Mouse (Mus musculus) CH12.LX (cell line): Measurements from ENCODE around the gene Scfd1. TPM values are rescaled to one million over a fixed set of nuclear protein-coding genes. Genes with fewer than 3 reads are reported as not detected.

Experiments
- DNase-seq: peaks from one replicate; pipeline ENCODE4 v3.0.0-alpha.2; 2013; ENCODE audit errors: extremely low read depth
- H3K27ac ChIP-seq: 2 replicates; pipeline ENCODE4 v1.5.1; 2012; ENCODE audit warnings: low read depth, mild to moderate bottlenecking, control low read depth, moderate library complexity; ENCODE audit not compliant: insufficient read depth
- H3K27me3 ChIP-seq: replicated peaks from 2 replicates; pipeline ENCODE3; 2012; ENCODE audit warnings: inconsistent platforms
- H3K36me3 ChIP-seq, 2 experiments: replicated peaks in 1 of 2; 2 replicates each; pipeline versions ENCODE3 to v1.6.1; 2012; ENCODE audit warnings: inconsistent platforms in 1 of 2, low read length in 1 of 2, mild to moderate bottlenecking in 1 of 2, mixed read lengths in 1 of 2, moderate library complexity in 1 of 2; ENCODE audit not compliant: control insufficient read depth in 1 of 2, insufficient read depth in 1 of 2
- H3K4me1 ChIP-seq, 2 experiments: 2 replicates each; pipeline ENCODE4 v1.6.1; 2012; ENCODE audit warnings: inconsistent platforms in 1 of 2, moderate library complexity in 1 of 2; ENCODE audit not compliant: insufficient read depth in 2 of 2, control insufficient read depth in 1 of 2
- H3K4me2 ChIP-seq: 2 replicates; pipeline ENCODE4 v1.6.1; 2012; ENCODE audit warnings: low read depth, mild to moderate bottlenecking, control low read depth; ENCODE audit not compliant: poor library complexity, insufficient read depth, severe bottlenecking
- H3K4me3 ChIP-seq, 3 experiments: fragments of 150-350 bp in 1 of 3; sonication (generic) in 1 of 3; replicated peaks in 1 of 3; 2 replicates each; pipeline versions ENCODE3 to v1.5.1; 2011 to 2012; ENCODE audit warnings: low read depth in 2 of 3, low read length in 2 of 3, mild to moderate bottlenecking in 2 of 3, moderate library complexity in 2 of 3, control low read depth in 1 of 3, improper control_type of control experiment in 1 of 3, inconsistent platforms in 1 of 3, mixed read lengths in 1 of 3; ENCODE audit not compliant: poor library complexity in 1 of 3
- H3K79me2 ChIP-seq: replicated peaks from 2 replicates; pipeline ENCODE4 v1.6.1; 2012; ENCODE audit warnings: mild to moderate bottlenecking, moderate library complexity; ENCODE audit not compliant: control insufficient read depth, poor library complexity, insufficient read depth, severe bottlenecking; ENCODE audit errors: extremely low read depth
- H3K9ac ChIP-seq: 2 replicates; pipeline ENCODE4 v1.6.1; 2012; ENCODE audit warnings: low read depth, mild to moderate bottlenecking, control low read depth, moderate library complexity; ENCODE audit not compliant: insufficient read depth
- H3K9me3 ChIP-seq: replicated peaks from 2 replicates; pipeline ENCODE3; 2012; ENCODE audit warnings: low read length, inconsistent platforms, mixed read lengths
- BHLHE40 ChIP-seq: IDR thresholded peaks from 2 replicates; pipeline ENCODE4 v1.6.1; 2011; ENCODE audit warnings: mild to moderate bottlenecking, low read depth, low read length, improper control_type of control experiment
- CTCF ChIP-seq, 2 experiments: IDR thresholded peaks in 1 of 2; conservative IDR thresholded peaks in 1 of 2; 2 replicates each; pipeline ENCODE4 v1.5.1; 2011 to 2012; ENCODE audit warnings: low read depth in 2 of 2, low read length in 2 of 2, improper control_type of control experiment in 1 of 2, inconsistent platforms in 1 of 2, mild to moderate bottlenecking in 1 of 2, moderate library complexity in 1 of 2
- EP300 ChIP-seq: IDR thresholded peaks from 2 replicates; pipeline ENCODE4 v1.6.1; 2011; ENCODE audit warnings: low read length, improper control_type of control experiment
- HCFC1 ChIP-seq: IDR thresholded peaks from 2 replicates; pipeline ENCODE4 v1.6.1; 2012; ENCODE audit warnings: low read depth, mild to moderate bottlenecking, inconsistent platforms, low read length, improper control_type of control experiment
- IRF4 ChIP-seq: IDR thresholded peaks from 2 replicates; pipeline ENCODE4 v1.6.1; 2014; ENCODE audit warnings: low read depth, mild to moderate bottlenecking, inconsistent platforms, low read length, improper control_type of control experiment
- JUN ChIP-seq: IDR thresholded peaks from 2 replicates; pipeline ENCODE4 v1.6.1; 2011; ENCODE audit warnings: low read depth, mild to moderate bottlenecking, low read length, improper control_type of control experiment, moderate library complexity; ENCODE audit not compliant: insufficient read depth
- JUND ChIP-seq: conservative IDR thresholded peaks from 2 replicates; pipeline ENCODE4 v1.6.1; 2011; ENCODE audit warnings: low read depth, low read length, improper control_type of control experiment
- MAX ChIP-seq: IDR thresholded peaks from 2 replicates; pipeline ENCODE4 v1.6.1; 2011; ENCODE audit warnings: low read length, improper control_type of control experiment
- MEF2A ChIP-seq: IDR thresholded peaks from 2 replicates; pipeline ENCODE4 v1.6.1; 2014; ENCODE audit warnings: low read depth, mild to moderate bottlenecking, inconsistent platforms, low read length, improper control_type of control experiment, borderline replicate concordance
- MYC ChIP-seq: IDR thresholded peaks from 2 replicates; pipeline ENCODE4 v1.6.1; 2011; ENCODE audit warnings: low read depth, mild to moderate bottlenecking, improper control_type of control experiment, low read length
- PAX5 ChIP-seq: IDR thresholded peaks from 2 replicates; pipeline ENCODE4 v1.6.1; 2012; ENCODE audit warnings: low read length, inconsistent platforms, mixed read lengths
- POLR2AphosphoS2 ChIP-seq: IDR thresholded peaks from 2 replicates; pipeline ENCODE4 v1.6.1; 2011; ENCODE audit warnings: low read depth, low read length, improper control_type of control experiment
- RAD21 ChIP-seq: IDR thresholded peaks from 2 replicates; pipeline ENCODE4 v1.6.1; 2011; ENCODE audit warnings: low read depth, mild to moderate bottlenecking, low read length, improper control_type of control experiment, moderate library complexity
- SIN3A ChIP-seq: IDR thresholded peaks from 2 replicates; pipeline ENCODE4 v1.6.1; 2012; ENCODE audit warnings: low read length, improper control_type of control experiment, inconsistent platforms
- SMC3 ChIP-seq: IDR thresholded peaks from 2 replicates; pipeline ENCODE4 v1.6.1; 2011; ENCODE audit warnings: low read depth, low read length, improper control_type of control experiment
- TBP ChIP-seq: conservative IDR thresholded peaks from 2 replicates; pipeline ENCODE4 v1.6.1; 2011; ENCODE audit warnings: low read depth, low read length, improper control_type of control experiment
- TCF12 ChIP-seq: IDR thresholded peaks from 2 replicates; pipeline ENCODE4 v1.6.1; 2014; ENCODE audit warnings: low read depth, mild to moderate bottlenecking, inconsistent platforms, low read length, improper control_type of control experiment
- UBTF ChIP-seq: IDR thresholded peaks from 2 replicates; pipeline ENCODE4 v1.6.1; 2012; ENCODE audit warnings: low read depth, mild to moderate bottlenecking, inconsistent platforms, low read length, improper control_type of control experiment, moderate library complexity
- USF1 ChIP-seq: IDR thresholded peaks from 2 replicates; pipeline ENCODE4 v1.6.1; 2014; ENCODE audit warnings: low read depth, mild to moderate bottlenecking, inconsistent platforms, low read length, improper control_type of control experiment
- USF2 ChIP-seq: conservative IDR thresholded peaks from 2 replicates; pipeline ENCODE4 v1.6.1; 2011; ENCODE audit warnings: low read depth, low read length, improper control_type of control experiment
- ZC3H11A ChIP-seq: IDR thresholded peaks from 2 replicates; pipeline ENCODE4 v1.6.1; 2012; ENCODE audit warnings: low read depth, mild to moderate bottlenecking, inconsistent platforms, low read length, improper control_type of control experiment
- ZNF384 ChIP-seq: IDR thresholded peaks from 2 replicates; pipeline ENCODE4 v1.6.1; 2012; ENCODE audit warnings: low read depth, low read length, improper control_type of control experiment, inconsistent platforms
- dilution Hi-C: fragments of 300-500 bp; cut with MboI; formaldehyde crosslinking; loops from 2 replicates; pipeline ENCODE4 v1.14.3; 2020; ENCODE audit warnings: low sequenced_read_pairs; ENCODE audit not compliant: extremely low pct_unique_long_range_greater_than_20kb, extremely low pct_ligation_motif_present
- in situ Hi-C: fragments of 300-500 bp; cut with MboI; formaldehyde crosslinking; loops from 3 replicates; pipeline ENCODE4 v1.14.3; 2019; ENCODE audit warnings: low sequenced_read_pairs, low pct_ligation_motif_present, low pct_unique_long_range_greater_than_20kb, mixed read lengths
- polyA plus RNA-seq: library from polyadenylated mRNA; unstranded; fragments of >175 nt; gene quantifications from 2 replicates; pipeline ENCODE4 v1.2.1, GENCODE M21; 2012; ENCODE audit warnings: low read depth; ENCODE audit not compliant: insufficient read length
- total RNA-seq, 2 experiments: library from RNA; depleted of rRNA; stranded (reverse); fragments of 300-350 nt in 1 of 2; fragments of >200 nt in 1 of 2; gene quantifications; 2 replicates each; pipeline ENCODE4 v1.2.3; 2012 to 2014

Scfd1 gene
- total and polyA plus RNA-seq, 3 experiments: 39.3 to 91.7 (median 48.0) TPM

- peak overlapping the region; percentile 100 for H3K9ac ChIP-seq
- H3K9me3 ChIP-seq: no peaks in the 10 kb centered on the region
- H3K36me3 ChIP-seq: peaks cover 18 to 44% of the 10 kb centered on the region in 2 experiments
- dilution Hi-C loops: no loop called here
- peak overlapping the region; percentile 55; the same call in 1 of the 2 replicates for H3K4me2 ChIP-seq
- peak overlapping the region; percentile 76 for H3K27ac ChIP-seq
- TF ChIP-seq MYC (no peak), USF1 (no peak), UBTF (no peak), USF2 (no peak), JUND (no peak), ZNF384 (peak; percentile 66), TBP (no peak)
- TF ChIP-seq, all 38 proteins: peak for 1
- DNase-seq: no peak
- peaks cover 30% of the 10 kb centered on the region for H3K79me2 ChIP-seq
- peaks cover 0 to 18% of the 10 kb centered on the region in 2 experiments; a peak in 3 of 4 replicates for H3K4me1 ChIP-seq
- no peaks in the 10 kb centered on the region for H3K27me3 ChIP-seq
- in situ Hi-C loops: no loop called here
- H3K4me3 ChIP-seq: peak overlapping the region; percentile 93 to 100 (median 100)
Measured at GRCm38 (mm10) chr12:51377888-51378190, 529 bp downstream of the Scfd1 start.

GRCm38 (mm10) chr12:51399871-51400270 is 22.6 kb downstream of the Scfd1 start:
- no peak for DNase-seq
- no peak overlapping the region for H3K4me3 ChIP-seq
- dilution Hi-C loops (no loop called here), in situ Hi-C loops (loop anchor here (25.0 kb wide), 1 partner anchor 362 kb away; no protein-coding TSS in a partner anchor)
- H3K4me1 ChIP-seq: peaks cover 0 to 8% of the 10 kb centered on the region in 2 experiments; a peak in 2 of 4 replicates
- TF ChIP-seq ZC3H11A: no peak
- no peak for TF ChIP-seq SMC3
- no peak for TF ChIP-seq MAX
- TF ChIP-seq RAD21: no peak
- TF ChIP-seq HCFC1: no peak
- no peak for TF ChIP-seq EP300
- H3K9ac ChIP-seq: no peak overlapping the region
- H3K9me3 ChIP-seq: no peaks in the 10 kb centered on the region
- no peak overlapping the region for H3K27ac ChIP-seq
- 0 out of 2 replicates have a peak, but pooled peaks cover 2% of the 10 kb centered on the region for H3K79me2 ChIP-seq
- no peaks in the 10 kb centered on the region for H3K27me3 ChIP-seq
- H3K36me3 ChIP-seq: peaks cover 38 to 78% of the 10 kb centered on the region in 2 experiments
- H3K4me2 ChIP-seq: no peak overlapping the region

- Histone ChIP-seq H3K4me1 (peaks cover 0 to 8% of the 10 kb centered on the region in 2 experiments; a peak in 2 of 4 replicates), H3K4me2 (no peak overlapping the region), H3K27me3 (no peaks in the 10 kb centered on the region), H3K4me3 (no peak overlapping the region), H3K27ac (no peak overlapping the region), H3K79me2 (0 out of 2 replicates have a peak, but pooled peaks cover 2% of the 10 kb centered on the region), H3K9ac (no peak overlapping the region), H3K9me3 (no peaks in the 10 kb centered on the region), H3K36me3 (peaks cover 37 to 75% of the 10 kb centered on the region in 2 experiments)
- in situ Hi-C loops (loop anchor here (25.0 kb wide), 1 partner anchor 360 kb away; no protein-coding TSS in a partner anchor), dilution Hi-C loops (no loop called here)
- DNase-seq: peak; percentile 35
- TF ChIP-seq POLR2AphosphoS2: no peak
- peak; percentile 46 for TF ChIP-seq RAD21
- no peak for TF ChIP-seq MEF2A
- no peak for TF ChIP-seq IRF4
- peak; percentile 20 to 63; a peak in 2 of 4 replicates for TF ChIP-seq CTCF (conservative IDR thresholded peaks at IDR 0.05 in 1 of 2, IDR thresholded peaks at IDR 0.05 in 1 of 2; ENCODE audit: low read depth in 2 of 2, low read length in 2 of 2)
- no peak for TF ChIP-seq MAX
- TF ChIP-seq PAX5: no peak
- no peak for TF ChIP-seq JUN
- no peak for TF ChIP-seq BHLHE40
- no peak for TF ChIP-seq SIN3A
- TF ChIP-seq TCF12: no peak
- peak; percentile 43 for TF ChIP-seq SMC3
- no peak for TF ChIP-seq TBP
- TF ChIP-seq, all 38 proteins: peak for 3
Measured at GRCm38 (mm10) chr12:51402060-51402698, 24.9 kb downstream of the Scfd1 start.
